Mouse (Mus musculus): ENCODE data around the gene Gngt2. TPM values are rescaled to one million over a fixed set of nuclear protein-coding genes. Genes with fewer than 3 reads are reported as not detected.

The Gngt2 gene
- total RNA-seq (2021) (10 to 100 TPM; 19.0 to 24.4 TPM), polyA plus RNA-seq (2012; rRNA removed) (10.2 and 12.4 TPM in 2 replicates)
- long read RNA-seq, partial matches to known transcripts: 0 of 11 reads
- long read RNA-seq, other reads (novel, unspliced or antisense): 7 of 11 reads

DNA sequence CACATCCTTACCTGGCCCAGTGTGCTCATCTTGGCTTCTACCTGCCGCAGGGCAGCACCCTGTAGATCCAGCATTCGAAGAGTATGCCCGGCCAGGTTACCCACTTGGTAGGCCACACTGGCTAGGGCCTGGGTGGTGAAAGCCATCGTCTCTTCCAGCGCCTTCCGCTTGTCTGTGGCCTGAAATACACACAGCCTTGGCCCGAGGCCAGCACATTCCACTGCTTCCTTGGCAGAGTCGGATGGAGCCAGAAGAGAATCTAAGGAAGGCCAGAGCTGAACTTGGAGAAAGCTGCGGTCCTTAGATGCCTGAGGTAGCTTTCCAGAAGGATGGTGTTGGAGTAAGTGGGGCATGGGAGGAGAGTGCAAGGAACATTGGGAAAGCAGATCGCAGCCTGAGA, at the start of gene Gngt2:
Gene Gngt2, plus strand, starts transcription at position 158 of the 400 bp plus-strand sequence.
- DNase-seq: peak; percentile 85 to 88
- H3K79me2 ChIP-seq (replicated peaks; ENCODE audit: control insufficient read depth, insufficient read depth, low read length): no peaks in the 10 kb centered on the region; the same call in 1 of the 2 replicates
- peak within 1 kb of the TSS; percentile 22; the same call in 1 of the 2 replicates for H3K4me3 ChIP-seq
- no peaks in the 10 kb centered on the region for H3K27me3 ChIP-seq (ENCODE audit: control insufficient read depth, insufficient read depth, low read length)
- WGBS: 13% methylated on average over 10 of the region's 10 CpGs
- TF ChIP-seq CTCF (IDR thresholded peaks at IDR 0.05): no peak
- peak; percentile 17; the same call in 1 of the 2 replicates for TF ChIP-seq POLR2A (IDR thresholded peaks at IDR 0.05; ENCODE audit: insufficient read depth, low read depth, low read length)
- peak; percentile 77; the same call in 1 of the 2 replicates for TF ChIP-seq EP300 (IDR thresholded peaks at IDR 0.05; ENCODE audit: insufficient read depth, low read depth, low read length)
- peaks cover 6% of the 10 kb centered on the region; the same call in 1 of the 2 replicates for H3K36me3 ChIP-seq (ENCODE audit: control insufficient read depth, insufficient read depth, low read length)
- H3K9ac ChIP-seq (ENCODE audit: low read depth, low read length): peak within 1 kb of the TSS; percentile 10; the same call in 1 of the 2 replicates
- peak within 1 kb of the TSS; percentile 92 for H3K27ac ChIP-seq
- intact Hi-C loops (cut with DNase I): no loop called here
- peaks cover 34% of the 10 kb centered on the region for H3K4me1 ChIP-seq (ENCODE audit: control insufficient read depth, insufficient read depth, low read length)

DNA sequence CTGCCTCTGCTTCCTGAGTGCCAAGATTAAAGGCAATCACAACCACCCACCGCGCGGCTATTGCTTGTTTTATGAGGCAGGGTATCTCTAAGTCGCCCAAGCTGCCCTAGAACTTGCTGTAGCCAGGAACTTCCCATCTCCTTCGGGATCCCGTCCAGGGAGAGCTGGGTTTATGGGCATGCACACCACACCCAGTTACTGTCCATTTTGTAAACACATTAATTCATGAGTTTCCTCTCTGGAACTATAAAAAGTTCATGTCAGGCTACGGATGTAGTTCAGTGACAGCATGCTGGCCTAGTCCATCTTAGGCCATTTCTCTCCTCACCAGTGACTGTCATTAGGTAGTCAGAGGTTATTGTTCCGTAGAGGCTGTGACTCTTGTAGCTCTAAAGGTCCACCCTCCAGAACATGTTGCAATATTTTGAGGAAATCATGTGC, 47.5 kb upstream of the Gngt2 start:
- no peak overlapping the region for H3K9ac ChIP-seq (ENCODE audit: low read depth, low read length)
- H3K27ac ChIP-seq: peak overlapping the region; percentile 75
- H3K4me3 ChIP-seq: no peak overlapping the region
- 56% methylated on average over 8 of the region's 8 CpGs for WGBS
- no peaks in the 10 kb centered on the region for H3K27me3 ChIP-seq (ENCODE audit: control insufficient read depth, insufficient read depth, low read length)
- TF ChIP-seq EP300 (IDR thresholded peaks at IDR 0.05; ENCODE audit: insufficient read depth, low read depth, low read length): peak; percentile 52; the same call in 1 of the 2 replicates
- TF ChIP-seq POLR2A (IDR thresholded peaks at IDR 0.05; ENCODE audit: insufficient read depth, low read depth, low read length): 0 out of 2 replicates have a peak, but pooled peaks have one; percentile 19
- TF ChIP-seq CTCF (IDR thresholded peaks at IDR 0.05): no peak
- H3K79me2 ChIP-seq (replicated peaks; ENCODE audit: control insufficient read depth, insufficient read depth, low read length): no peaks in the 10 kb centered on the region
- intact Hi-C loops (cut with DNase I): loop anchor here (2.0 kb wide), 1 partner anchor 17 kb away; no protein-coding TSS in a partner anchor
- peaks cover 4% of the 10 kb centered on the region; the same call in 1 of the 2 replicates for H3K36me3 ChIP-seq (ENCODE audit: control insufficient read depth, insufficient read depth, low read length)
- H3K4me1 ChIP-seq (ENCODE audit: control insufficient read depth, insufficient read depth, low read length): peaks cover 22% of the 10 kb centered on the region
- peak; percentile 44 to 50 for DNase-seq

DNA sequence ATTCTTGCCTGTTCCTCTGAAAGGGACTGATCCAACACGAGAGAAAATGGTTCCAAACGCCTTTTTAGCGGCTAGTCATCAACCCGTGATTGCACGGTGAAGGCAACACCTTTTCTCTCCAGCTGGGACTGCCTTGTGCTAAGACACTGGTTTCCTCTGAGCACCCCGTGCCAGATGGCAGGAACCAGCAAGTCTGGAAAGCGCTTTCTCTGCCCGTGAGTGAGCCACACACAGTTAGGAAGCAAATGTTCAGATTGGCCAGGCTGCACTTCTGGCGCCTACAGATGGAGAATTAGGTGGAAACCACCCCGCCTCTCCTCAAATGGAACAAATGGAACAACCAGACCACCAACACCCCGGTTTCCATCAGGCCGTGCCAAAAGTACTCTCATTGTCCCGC, 45.2 kb upstream of the Gngt2 start:
- intact Hi-C loops (cut with DNase I): no loop called here
- DNase-seq: peak in 1 of 2 experiments; percentile 56

DNA sequence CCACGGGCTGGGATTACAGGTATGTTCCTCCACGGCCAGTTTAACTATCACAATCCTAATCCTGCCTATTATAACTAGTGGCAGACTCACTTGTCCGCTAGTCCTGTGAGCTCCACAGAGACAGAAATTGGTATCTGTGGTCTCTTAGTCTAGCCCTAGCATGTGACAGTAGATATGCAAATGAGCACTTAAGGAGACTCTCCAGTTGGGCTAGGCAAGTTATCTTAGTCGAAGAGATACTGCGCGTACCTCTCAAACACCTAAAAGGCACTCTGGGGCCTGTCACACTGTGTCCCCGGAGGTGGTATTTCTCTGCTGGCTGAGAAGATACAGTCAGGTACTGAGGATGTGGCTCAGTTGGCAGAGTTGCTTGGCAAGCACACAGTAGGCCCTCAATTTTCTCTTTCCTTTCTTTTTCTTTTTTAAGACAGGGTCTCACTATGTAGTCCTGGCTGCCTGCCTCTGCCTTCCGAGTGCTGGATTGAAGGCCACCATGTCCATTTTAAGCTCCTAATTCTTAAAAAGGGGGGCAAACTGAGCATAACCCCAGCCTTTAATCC, 44.0 kb upstream of the Gngt2 start:
- H3K9ac ChIP-seq (ENCODE audit: low read depth, low read length): no peak overlapping the region
- H3K4me3 ChIP-seq: no peak overlapping the region
- peaks cover 32% of the 10 kb centered on the region for H3K4me1 ChIP-seq (ENCODE audit: control insufficient read depth, insufficient read depth, low read length)
- H3K36me3 ChIP-seq (ENCODE audit: control insufficient read depth, insufficient read depth, low read length): peaks cover 12% of the 10 kb centered on the region
- WGBS: 68% methylated on average over 8 of the region's 8 CpGs
- H3K79me2 ChIP-seq (replicated peaks; ENCODE audit: control insufficient read depth, insufficient read depth, low read length): no peaks in the 10 kb centered on the region
- intact Hi-C loops (cut with DNase I): no loop called here
- TF ChIP-seq CTCF (IDR thresholded peaks at IDR 0.05) (no peak), EP300 (IDR thresholded peaks at IDR 0.05; ENCODE audit: insufficient read depth, low read depth, low read length) (no peak), POLR2A (IDR thresholded peaks at IDR 0.05; ENCODE audit: insufficient read depth, low read depth, low read length) (no peak)
- DNase-seq: no peak
- H3K27ac ChIP-seq: no peak overlapping the region; the same call in 1 of the 2 replicates
- H3K27me3 ChIP-seq (ENCODE audit: control insufficient read depth, insufficient read depth, low read length): no peaks in the 10 kb centered on the region

More for the DNA sequence above, 45.2 kb upstream of the Gngt2 start:
- Histone ChIP-seq H3K4me3 (no peak overlapping the region), H3K36me3 (ENCODE audit: control insufficient read depth, insufficient read depth, low read length) (peaks cover 12% of the 10 kb centered on the region), H3K27me3 (ENCODE audit: control insufficient read depth, insufficient read depth, low read length) (no peaks in the 10 kb centered on the region), H3K9ac (ENCODE audit: low read depth, low read length) (no peak overlapping the region), H3K4me1 (ENCODE audit: control insufficient read depth, insufficient read depth, low read length) (peaks cover 32% of the 10 kb centered on the region), H3K79me2 (replicated peaks; ENCODE audit: control insufficient read depth, insufficient read depth, low read length) (no peaks in the 10 kb centered on the region), H3K27ac (peak overlapping the region; percentile 59)
- 59% methylated on average over 13 of the region's 13 CpGs for WGBS
- TF ChIP-seq EP300 (IDR thresholded peaks at IDR 0.05; ENCODE audit: insufficient read depth, low read depth, low read length): no peak
- TF ChIP-seq CTCF (IDR thresholded peaks at IDR 0.05): no peak
- no peak for TF ChIP-seq POLR2A (IDR thresholded peaks at IDR 0.05; ENCODE audit: insufficient read depth, low read depth, low read length)

DNA sequence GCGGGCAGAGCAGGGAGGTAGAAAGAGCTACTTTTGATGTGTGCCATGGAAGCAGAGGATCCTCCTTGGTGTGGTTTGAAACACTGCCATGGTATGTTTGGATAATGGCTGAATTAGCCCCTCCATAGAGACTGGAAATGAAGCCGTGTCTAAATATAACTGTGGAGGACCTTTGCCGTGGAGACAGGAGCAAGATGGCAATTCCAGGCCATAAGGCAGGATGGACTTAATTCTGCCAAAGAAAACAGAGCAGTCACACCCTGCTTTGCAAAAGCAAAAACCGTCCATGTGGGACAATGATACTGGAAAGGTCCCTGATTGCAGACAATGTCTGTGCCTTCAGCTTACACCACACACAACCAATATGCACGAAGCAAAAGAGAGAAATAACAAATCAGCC, 42.8 kb upstream of the Gngt2 start:
- 20% methylated on average over 5 of the region's 5 CpGs for WGBS
- Histone ChIP-seq H3K27ac (peak overlapping the region; percentile 76), H3K36me3 (ENCODE audit: control insufficient read depth, insufficient read depth, low read length) (peaks cover 12% of the 10 kb centered on the region), H3K79me2 (replicated peaks; ENCODE audit: control insufficient read depth, insufficient read depth, low read length) (no peaks in the 10 kb centered on the region), H3K4me3 (no peak overlapping the region), H3K9ac (ENCODE audit: low read depth, low read length) (no peak overlapping the region), H3K27me3 (ENCODE audit: control insufficient read depth, insufficient read depth, low read length) (no peaks in the 10 kb centered on the region), H3K4me1 (ENCODE audit: control insufficient read depth, insufficient read depth, low read length) (peaks cover 31% of the 10 kb centered on the region)
- TF ChIP-seq POLR2A (IDR thresholded peaks at IDR 0.05; ENCODE audit: insufficient read depth, low read depth, low read length) (peak; percentile 41; the same call in 1 of the 2 replicates), EP300 (IDR thresholded peaks at IDR 0.05; ENCODE audit: insufficient read depth, low read depth, low read length) (peak; percentile 89), CTCF (IDR thresholded peaks at IDR 0.05) (no peak)
- intact Hi-C loops (cut with DNase I): no loop called here
- peak in 1 of 2 experiments; percentile 39 for DNase-seq

DNA sequence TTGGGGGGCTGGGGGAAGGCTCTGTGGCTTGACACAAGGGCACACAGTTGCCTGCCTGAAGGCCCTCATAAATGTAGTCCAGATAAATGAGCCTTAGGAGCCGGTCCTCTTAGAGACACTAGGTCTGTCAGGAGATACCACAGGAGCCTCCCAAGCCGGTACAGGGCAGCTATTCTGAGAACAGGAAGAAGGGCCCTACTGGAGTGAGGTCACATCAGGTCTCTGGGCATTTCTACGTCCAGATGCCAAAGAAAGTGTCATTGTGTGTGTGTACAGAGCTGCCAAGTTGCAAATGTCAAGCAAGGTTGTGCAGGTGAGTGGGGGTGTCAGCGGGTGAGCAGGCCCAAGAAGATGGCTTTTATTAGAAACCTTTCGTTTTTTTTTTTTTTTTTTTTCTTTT, 41.4 kb upstream of the Gngt2 start:
- H3K27me3 ChIP-seq (ENCODE audit: control insufficient read depth, insufficient read depth, low read length): no peaks in the 10 kb centered on the region
- no peak for TF ChIP-seq CTCF (IDR thresholded peaks at IDR 0.05)
- peak; percentile 67; the same call in 1 of the 2 replicates for TF ChIP-seq EP300 (IDR thresholded peaks at IDR 0.05; ENCODE audit: insufficient read depth, low read depth, low read length)
- WGBS: 19% methylated on average over 5 of the region's 5 CpGs
- peaks cover 10% of the 10 kb centered on the region for H3K36me3 ChIP-seq (ENCODE audit: control insufficient read depth, insufficient read depth, low read length)
- H3K9ac ChIP-seq (ENCODE audit: low read depth, low read length): no peak overlapping the region
- intact Hi-C loops (cut with DNase I): no loop called here
- peaks cover 27% of the 10 kb centered on the region for H3K4me1 ChIP-seq (ENCODE audit: control insufficient read depth, insufficient read depth, low read length)
- peak overlapping the region; percentile 76 for H3K27ac ChIP-seq
- DNase-seq: peak; percentile 51 to 67
- no peaks in the 10 kb centered on the region for H3K79me2 ChIP-seq (replicated peaks; ENCODE audit: control insufficient read depth, insufficient read depth, low read length)
- no peak overlapping the region for H3K4me3 ChIP-seq
